Comparison of ENCODE assay signal across 9 mouse cellular contexts in genomic region chr1:118825467-118826219, GRCm38 (mm10).
DNase-seq lines count a peak whose midpoint lies in the region; ATAC-seq lines count a peak whose summit lies in the region.
"Had no signal": no experiment of that assay in that cellular context is flagged by ENCODE, and none has a peak within 500 bp of the region (broad histone marks: within the 10 kb centered on the region; RNA-seq: fewer than 3 reads in every experiment).

No protein-coding gene starts in this region.

- no peaks in the 10 kb centered on the region for H3K36me3 ChIP-seq in kidney, embryonic 15.5 days
- H3K36me3 ChIP-seq in forebrain, embryonic 14.5 days (ENCODE audit: control insufficient read depth, insufficient read depth, low read length), result no peaks in the 10 kb centered on the region
- no peaks in the 10 kb centered on the region for H3K36me3 ChIP-seq in limb, embryonic 10.5 days
- H3K36me3 ChIP-seq: liver, embryonic 13.5 days had no signal

- H3K27me3 ChIP-seq in kidney, embryonic 15.5 days, result peaks cover 25% of the 10 kb centered on the region
- H3K27me3 ChIP-seq in forebrain, embryonic 14.5 days (replicated peaks; ENCODE audit: control insufficient read depth, insufficient read depth, low read length), result no peaks in the 10 kb centered on the region
- no peaks in the 10 kb centered on the region for H3K27me3 ChIP-seq in limb, embryonic 10.5 days (ENCODE audit: low read depth, poor library complexity, severe bottlenecking)
- H3K27me3 ChIP-seq: liver, embryonic 13.5 days had no signal

- H3K4me1 ChIP-seq in kidney, embryonic 15.5 days, result peaks cover 13% of the 10 kb centered on the region
- H3K4me1 ChIP-seq in forebrain, embryonic 14.5 days (ENCODE audit: control insufficient read depth, insufficient read depth, low read length), result peaks cover 12% of the 10 kb centered on the region
- peaks cover 48% of the 10 kb centered on the region for H3K4me1 ChIP-seq in limb, embryonic 10.5 days

- peak overlapping the region; percentile 48 for H3K4me2 ChIP-seq in kidney, embryonic 15.5 days
- H3K4me2 ChIP-seq in forebrain, embryonic 14.5 days (ENCODE audit: low read length), result peak overlapping the region; percentile 23; the same call in 1 of the 2 replicates
- H3K4me2 ChIP-seq: liver, embryonic 13.5 days had no signal

- 14% methylated on average over 31 of the region's 31 CpGs for WGBS in kidney, embryonic 15.5 days
- 44% methylated on average over 31 of the region's 31 CpGs for WGBS in forebrain, embryonic 14.5 days
- whole genome bisulfite sequencing in limb, embryonic 10.5 days, result 29% methylated on average over 31 of the region's 31 CpGs

- no peak for DNase-seq in kidney, adult 9 months
- peak; percentile 8 for DNase-seq in adrenal gland, postnatal 25 days
- peak; percentile 70 for DNase-seq in forebrain, embryonic 14.5 days (ENCODE audit: low spot score)
- DNase-seq in limb, embryonic 10.5 days (ENCODE audit: low spot score), result peak; percentile 79
- DNase-seq in spleen, adult 12 weeks (ENCODE audit: low spot score), result no peak
- no peak for DNase-seq in thymus, postnatal 4 days
- DNase-seq: liver, embryonic 13.5 days had no signal

- H3K9me3 ChIP-seq in kidney, embryonic 15.5 days (replicated peaks), result no peaks in the 10 kb centered on the region
- H3K9me3 ChIP-seq in forebrain, embryonic 14.5 days (replicated peaks; ENCODE audit: control insufficient read depth, low read length), result no peaks in the 10 kb centered on the region
- H3K9me3 ChIP-seq in limb, embryonic 10.5 days (replicated peaks), result no peaks in the 10 kb centered on the region

- no peak overlapping the region for H3K9ac ChIP-seq in kidney, embryonic 15.5 days
- peak overlapping the region; percentile 25; the same call in 1 of the 2 replicates for H3K9ac ChIP-seq in forebrain, embryonic 14.5 days (ENCODE audit: low read length)
- H3K9ac ChIP-seq: liver, embryonic 13.5 days had no signal

- ATAC-seq in kidney, embryonic 15.5 days (replicated peaks; ENCODE audit: low FRiP score), result peak; percentile 61; the same call in 1 of the 2 replicates
- peak; percentile 84 for ATAC-seq in forebrain, embryonic 14.5 days
- no peak for ATAC-seq in megakaryocyte progenitor cell, adult 5-6 weeks (replicated peaks; ENCODE audit: poor library complexity)

- H3K4me3 ChIP-seq in kidney, embryonic 15.5 days (replicated peaks), result 0 out of 2 replicates have a peak overlapping the region, but pooled peaks have one; percentile 7
- no peak overlapping the region for H3K4me3 ChIP-seq in forebrain, embryonic 14.5 days (ENCODE audit: low read depth, low read length)
- H3K4me3 ChIP-seq in limb, embryonic 10.5 days, result peak overlapping the region; percentile 15
- H3K4me3 ChIP-seq: liver, embryonic 13.5 days had no signal

- no peak overlapping the region for H3K27ac ChIP-seq in kidney, embryonic 15.5 days
- peak overlapping the region; percentile 68; the same call in 1 of the 2 replicates for H3K27ac ChIP-seq in forebrain, embryonic 14.5 days (ENCODE audit: low read depth, low read length)
- peak overlapping the region; percentile 80 for H3K27ac ChIP-seq in limb, embryonic 10.5 days
- H3K27ac ChIP-seq: liver, embryonic 13.5 days had no signal

Comparison
In these comparisons a context has a peak if more than half of its experiments do, and no peak if none do; other contexts are left out.
1. DNase-seq: peak in adrenal gland, postnatal 25 days (single experiment), forebrain, embryonic 14.5 days (single experiment) and limb, embryonic 10.5 days (single experiment); none in kidney, adult 9 months (single experiment), spleen, adult 12 weeks (single experiment) and thymus, postnatal 4 days (single experiment).